Mouse (Mus musculus) macrophage (primary cell): ENCODE results near the gene Mup21. TPM values are rescaled to one million over a fixed set of nuclear protein-coding genes. Genes with fewer than 3 reads are reported as not detected.
"Not testable (repeated sequence)": the region's sequence is repeated elsewhere in the genome, so short reads cannot be mapped to it uniquely, and the experiment has no call there.

ENCODE experiments used
- H3K27ac ChIP-seq: fragments of 350-480 bp; formaldehyde crosslinking; 2 replicates; pipeline ENCODE4 v1.9.0; 2021
- H3K36me3 ChIP-seq: fragments of 350-480 bp; formaldehyde crosslinking; 2 replicates; pipeline ENCODE4 v1.9.0; 2021; ENCODE audit errors: inconsistent target
- H3K4me3 ChIP-seq: fragments of 350-480 bp; formaldehyde crosslinking; 2 replicates; pipeline ENCODE4 v1.9.0; 2021; ENCODE audit errors: inconsistent target
- H3K79me2 ChIP-seq: fragments of 350-480 bp; formaldehyde crosslinking; 2 replicates; pipeline ENCODE4 v1.9.0; 2021; ENCODE audit errors: inconsistent target
- WGBS: methylation state at CpG from one replicate; pipeline ENCODE4 v1.1.7; 2026; ENCODE audit warnings: inconsistent platforms; ENCODE audit not compliant: missing documents; 5-methylcytosine and 5-hydroxymethylcytosine counted together
- polyA plus RNA-seq: library from polyadenylated mRNA; stranded (reverse); fragments of 250-400 nt; gene quantifications from 3 replicates; pipeline ENCODE4 v1.2.4, GENCODE M21; 2018; ENCODE audit warnings: inconsistent platforms
- total RNA-seq, 78 experiments: library from RNA; depleted of rRNA; stranded (reverse); fragments of 250-400 nt; gene quantifications; 1 replicate in 9 of 78; 2 replicates in 24 of 78; 3 replicates in 43 of 78; 4 replicates in 2 of 78; pipeline ENCODE4 v1.2.4; 2018; ENCODE audit warnings: inconsistent platforms in 56 of 78

The Mup21 gene
- total RNA-seq (2018; cell fraction: chromatin; rRNA removed) = not detected
- total RNA-seq (2018; cell fraction: cytosol; rRNA removed) = not detected
- not detected for total RNA-seq (2018; cell fraction: nucleus; rRNA removed)
- polyA plus RNA-seq = not detected in 3 replicates

DNA sequence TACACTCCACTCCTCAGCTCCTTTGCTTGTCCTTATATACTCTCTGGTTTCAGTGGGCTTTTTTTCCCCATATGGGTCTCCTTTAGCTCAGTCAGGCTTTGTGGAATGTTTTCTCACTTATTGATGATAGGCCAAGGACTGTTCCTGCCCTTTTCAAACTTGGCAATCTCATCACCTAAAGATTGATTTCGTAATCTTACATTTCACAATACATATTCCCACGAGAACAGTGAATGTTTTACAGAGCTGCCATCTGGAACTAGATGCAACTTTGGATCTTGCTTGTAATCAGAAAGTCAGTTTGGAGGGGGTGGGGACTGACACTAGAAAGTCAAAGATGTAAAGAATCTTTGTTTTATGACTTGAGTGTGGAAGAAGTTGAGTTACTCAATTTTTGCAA lies at the start of gene Mup21:
Gene Mup21, minus strand, starts transcription at position 53 of the 400 bp plus-strand sequence.
- no peaks in the 10 kb centered on the region for H3K36me3 ChIP-seq
- H3K4me3 ChIP-seq = no peak within 1 kb of the TSS
- H3K79me2 ChIP-seq = no peaks in the 10 kb centered on the region
- H3K27ac ChIP-seq = no peak within 1 kb of the TSS
- 54% methylated on average over 2 of the region's 2 CpGs for WGBS

DNA sequence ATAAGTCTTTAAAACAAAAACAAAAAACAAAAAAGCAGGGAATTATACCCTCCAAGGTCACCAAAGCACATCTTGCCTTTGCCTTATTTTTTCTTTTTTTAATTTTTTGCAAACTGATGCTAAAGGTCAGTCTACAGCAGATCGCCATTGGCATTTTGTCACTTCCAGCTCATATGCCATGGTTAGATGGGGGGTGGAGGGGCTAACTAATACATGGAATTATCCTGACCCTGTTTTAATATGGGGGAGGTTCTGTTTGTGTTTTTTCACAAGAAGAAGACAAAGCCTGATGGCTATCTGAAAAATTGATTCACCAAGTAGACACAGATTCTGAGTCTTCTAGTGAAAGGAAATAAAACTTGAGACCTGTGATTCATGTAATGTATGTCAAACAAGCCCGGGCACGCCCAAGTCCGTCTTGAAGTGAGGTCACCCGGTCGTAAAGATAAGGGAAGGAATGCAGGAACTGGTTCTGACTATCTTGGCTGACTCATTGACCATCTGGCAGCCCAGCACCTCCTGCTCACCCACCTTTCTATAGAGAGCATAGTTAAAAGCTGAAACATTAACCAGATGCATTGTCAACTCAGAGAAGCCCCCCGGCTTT lies 49.4 kb upstream of the Mup21 start:
- WGBS = 93% methylated on average over 7 of the region's 7 CpGs
- H3K36me3 ChIP-seq = no peaks in the 10 kb centered on the region
- H3K79me2 ChIP-seq = no peaks in the 10 kb centered on the region
- H3K4me3 ChIP-seq = no peak overlapping the region
- H3K27ac ChIP-seq = no peak overlapping the region

DNA sequence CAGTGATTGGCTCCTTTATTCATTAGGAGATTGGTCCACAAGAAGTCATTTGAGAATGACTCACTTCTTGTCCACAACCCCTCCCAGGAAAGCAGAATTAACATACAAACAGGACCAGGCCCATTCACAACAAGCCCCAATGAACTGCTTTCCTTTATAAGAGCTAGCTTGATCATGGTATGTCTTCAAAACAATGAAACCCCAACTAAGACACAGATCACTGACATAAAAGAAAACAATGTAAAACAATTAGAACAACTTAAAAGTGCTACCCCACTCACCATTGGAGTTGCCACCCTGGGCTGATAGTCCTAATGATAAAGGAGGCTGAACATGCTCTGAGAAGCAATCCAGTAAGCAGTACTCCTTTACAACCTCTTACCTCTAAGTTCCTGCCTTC lies 38.1 kb upstream of the Mup21 start:
- Histone ChIP-seq H3K4me3 (no peak overlapping the region), H3K79me2 (no peaks in the 10 kb centered on the region), H3K36me3 (no peaks in the 10 kb centered on the region), H3K27ac (no peak overlapping the region)

DNA sequence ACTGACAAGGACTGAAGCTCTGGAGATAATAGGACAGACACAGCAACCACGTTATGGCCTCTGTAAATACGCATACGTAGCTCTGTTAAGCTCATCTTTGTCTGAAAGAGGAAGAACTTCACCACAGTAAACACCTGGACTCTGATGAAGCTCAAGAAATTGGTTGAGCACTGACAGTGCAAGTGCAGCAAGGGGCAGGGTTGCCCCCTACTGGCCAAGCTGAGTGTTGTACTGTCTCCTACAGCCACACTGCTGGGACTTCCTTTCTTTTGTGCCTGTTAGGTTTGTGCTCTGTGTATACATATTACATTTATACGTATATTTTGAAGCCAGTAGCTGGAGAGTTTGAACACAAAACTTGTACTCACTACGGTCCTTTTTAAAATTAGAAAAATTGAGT lies 26.6 kb upstream of the Mup21 start:
- no peaks in the 10 kb centered on the region for H3K36me3 ChIP-seq
- no peak overlapping the region for H3K4me3 ChIP-seq
- H3K27ac ChIP-seq = no peak overlapping the region
- H3K79me2 ChIP-seq = no peaks in the 10 kb centered on the region
- WGBS = 36% methylated on average over 5 of the region's 5 CpGs

DNA sequence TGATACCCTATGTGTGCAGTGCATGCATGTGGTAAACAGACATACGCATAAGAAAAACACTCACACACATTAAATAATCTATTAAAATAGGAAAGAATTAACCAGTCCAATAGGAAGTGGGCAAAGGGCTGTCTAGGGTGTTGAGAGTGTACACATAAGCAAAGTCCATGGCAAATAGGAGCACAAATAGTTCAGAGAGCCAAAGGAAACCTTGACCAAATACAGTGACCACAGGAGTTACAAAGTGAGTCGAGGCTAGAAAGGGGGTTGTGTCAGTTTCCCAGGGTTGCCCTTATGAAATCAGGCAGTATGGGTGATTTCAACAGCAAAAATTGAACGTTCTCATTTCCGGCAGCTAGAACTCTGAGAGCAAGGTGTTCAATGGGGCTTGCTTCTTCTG lies 23.8 kb upstream of the Mup21 start:
- Histone ChIP-seq H3K36me3 (no peaks in the 10 kb centered on the region), H3K27ac (no peak overlapping the region), H3K79me2 (no peaks in the 10 kb centered on the region), H3K4me3 (no peak overlapping the region)
- 80% methylated on average over 4 of the region's 4 CpGs for WGBS

DNA sequence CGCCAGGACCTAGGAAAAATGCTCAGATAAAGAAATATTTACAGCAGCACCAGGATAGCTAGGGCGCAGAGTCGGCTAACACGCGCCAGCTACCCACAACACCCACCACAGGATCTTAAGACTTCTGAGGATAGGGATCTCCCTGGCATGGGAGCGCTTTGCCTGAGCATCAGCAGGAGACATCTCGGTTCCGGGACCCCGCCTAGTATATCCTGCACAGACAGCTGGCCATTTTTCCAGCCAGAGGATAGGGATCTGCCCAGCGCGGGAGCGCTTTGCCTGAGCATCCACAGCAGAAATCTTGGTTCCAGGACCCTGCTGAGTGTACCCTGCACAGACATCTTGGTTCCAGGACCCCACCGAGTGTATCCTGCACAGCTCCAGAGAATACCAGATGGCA lies 17.0 kb upstream of the Mup21 start:
- 88% methylated on average over 10 of the region's 13 CpGs for WGBS
- H3K36me3 ChIP-seq, H3K79me2 ChIP-seq, H3K4me3 ChIP-seq, H3K27ac ChIP-seq: not testable (repeated sequence)

DNA sequence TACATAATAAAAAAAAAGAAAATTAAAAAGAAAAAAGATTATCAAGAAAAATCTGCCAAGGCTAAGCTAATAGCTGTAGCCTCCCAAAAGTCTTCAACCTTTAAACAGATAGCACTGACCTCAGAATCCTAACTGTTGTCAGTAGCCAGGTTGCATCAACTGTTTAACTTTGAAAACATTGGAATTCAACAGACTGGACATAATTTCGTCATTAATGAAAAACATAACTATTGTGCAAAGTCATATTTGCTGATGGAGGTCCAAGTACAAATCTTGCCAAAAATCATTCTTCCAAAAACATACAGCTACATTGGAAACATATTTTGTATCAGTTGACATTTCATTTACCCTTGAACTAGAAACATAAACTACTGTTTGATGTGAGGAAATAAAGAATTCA lies 7.7 kb upstream of the Mup21 start:
- WGBS = 80% methylated on average over 1 of the region's 1 CpGs
- H3K79me2 ChIP-seq = no peaks in the 10 kb centered on the region
- H3K4me3 ChIP-seq = no peak overlapping the region
- H3K36me3 ChIP-seq = no peaks in the 10 kb centered on the region
- no peak overlapping the region for H3K27ac ChIP-seq

DNA sequence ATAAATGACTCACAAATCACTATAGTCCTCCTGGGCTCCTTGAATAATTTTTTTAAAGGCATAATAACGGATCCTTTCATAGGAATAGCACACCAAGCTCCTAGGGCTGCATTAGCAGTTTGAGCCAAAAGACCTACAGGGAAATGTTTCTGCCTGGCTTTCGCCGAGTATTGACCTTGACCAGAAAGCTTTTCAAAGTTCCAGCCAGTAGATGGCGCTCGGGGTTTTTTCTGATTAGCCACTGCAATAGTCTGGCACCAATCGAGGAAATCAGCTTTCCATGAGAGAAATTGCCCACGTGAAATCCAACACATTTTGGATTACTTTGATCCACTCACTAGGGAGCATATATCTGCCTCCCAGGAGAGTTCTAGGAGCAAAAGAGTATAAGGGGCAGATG lies 17.0 kb downstream of the Mup21 start:
- 63% methylated on average over 7 of the region's 7 CpGs for WGBS

DNA sequence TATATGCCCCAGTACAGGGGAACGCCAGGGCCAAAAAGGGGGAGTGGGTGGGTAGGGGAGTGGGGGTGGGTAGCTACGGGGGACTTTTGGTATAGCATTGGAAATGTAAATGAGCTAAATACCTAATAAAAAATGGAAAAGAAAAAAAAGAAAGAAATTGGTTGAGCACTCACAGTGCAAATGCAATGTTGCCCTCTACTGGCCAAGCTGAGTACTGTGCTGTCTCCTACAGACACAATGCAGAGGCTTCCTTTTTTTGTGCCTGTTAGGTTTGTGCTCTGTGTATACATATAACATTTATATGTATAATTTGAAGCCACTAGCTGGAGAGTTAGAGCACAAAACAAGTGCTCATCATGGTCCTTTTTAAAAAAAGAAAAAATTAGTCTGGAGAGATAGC lies 47.3 kb downstream of the Mup21 start:
- not testable (repeated sequence) for H3K79me2 ChIP-seq, H3K27ac ChIP-seq, H3K4me3 ChIP-seq, H3K36me3 ChIP-seq
- no CpG with 5 or more reads among the region's 2 CpGs for WGBS

More for the DNA sequence above, 17.0 kb downstream of the Mup21 start:
- Histone ChIP-seq H3K79me2 (no peaks in the 10 kb centered on the region), H3K4me3 (no peak overlapping the region), H3K27ac (no peak overlapping the region), H3K36me3 (no peaks in the 10 kb centered on the region)

Other genes with a start within 250 kb of the Mup21 start
- not detected in 3 replicates for gene Mup20, start 96.7 kb downstream of the Mup21 start, polyA plus RNA-seq
- not detected in 3 replicates for gene Mup3, start 63.5 kb downstream of the Mup21 start, polyA plus RNA-seq
- gene Zfp37, start 80.2 kb upstream of the Mup21 start, polyA plus RNA-seq = 0.04 TPM in 1 of 3 replicates, not detected in the others
- gene Slc31a2, start 111.7 kb upstream of the Mup21 start, polyA plus RNA-seq = 40.1 to 89.6 TPM (median 57.2 TPM) in 3 replicates
- gene Fkbp15, start 209.7 kb upstream of the Mup21 start, polyA plus RNA-seq = 137 to 171 TPM (median 154 TPM) in 3 replicates
- gene Slc31a1, start 209.9 kb upstream of the Mup21 start, polyA plus RNA-seq = 73.8 to 99.5 TPM (median 84.1 TPM) in 3 replicates